Mouse (Mus musculus): ENCODE measurements around the gene Eif2d. TPM values are rescaled to one million over a fixed set of nuclear protein-coding genes. Genes with fewer than 3 reads are reported as not detected.

Gene Eif2d
- polyA plus RNA-seq, 1 experiment from 2014 or later, result 55.0 TPM

GRCm38 (mm10) chr1:131185821-131186506 is 33.0 kb downstream of the Eif2d start:
- Histone ChIP-seq H3K4me3 (ENCODE audit: low read depth, low read length) (no peak overlapping the region), H3K27ac (ENCODE audit: low read depth, low read length) (no peak overlapping the region), H3K4me2 (ENCODE audit: low read depth) (no peak overlapping the region), H3K36me3 (ENCODE audit: control insufficient read depth, insufficient read depth, low read length) (no peaks in the 10 kb centered on the region), H3K27me3 (ENCODE audit: control insufficient read depth, insufficient read depth, low read length) (no peaks in the 10 kb centered on the region), H3K9ac (ENCODE audit: low read length) (no peak overlapping the region), H3K4me1 (ENCODE audit: control insufficient read depth, insufficient read depth, low read length) (no peaks in the 10 kb centered on the region), H3K9me3 (ENCODE audit: control insufficient read depth, low read length) (no peaks in the 10 kb centered on the region)
- 86% methylated on average over 13 of the region's 13 CpGs for WGBS
- no peak for DNase-seq (ENCODE audit: low spot score)
- ATAC-seq (ENCODE audit: insufficient read depth, low FRiP score, low TSS enrichment), result no peak

- 84% methylated on average over 6 of the region's 6 CpGs for WGBS
- Histone ChIP-seq H3K27me3 (ENCODE audit: control insufficient read depth, insufficient read depth, low read length) (no peaks in the 10 kb centered on the region), H3K4me3 (ENCODE audit: low read depth, low read length) (no peak overlapping the region), H3K27ac (ENCODE audit: low read depth, low read length) (no peak overlapping the region), H3K4me2 (ENCODE audit: low read depth) (no peak overlapping the region), H3K36me3 (ENCODE audit: control insufficient read depth, insufficient read depth, low read length) (no peaks in the 10 kb centered on the region), H3K9me3 (ENCODE audit: control insufficient read depth, low read length) (no peaks in the 10 kb centered on the region), H3K4me1 (ENCODE audit: control insufficient read depth, insufficient read depth, low read length) (no peaks in the 10 kb centered on the region), H3K9ac (ENCODE audit: low read length) (no peak overlapping the region)
- ATAC-seq (ENCODE audit: insufficient read depth, low FRiP score, low TSS enrichment), result no peak
- no peak for DNase-seq (ENCODE audit: low spot score)
Observed at GRCm38 (mm10) chr1:131186995-131187394, 34.0 kb downstream of the Eif2d start.

DNA sequence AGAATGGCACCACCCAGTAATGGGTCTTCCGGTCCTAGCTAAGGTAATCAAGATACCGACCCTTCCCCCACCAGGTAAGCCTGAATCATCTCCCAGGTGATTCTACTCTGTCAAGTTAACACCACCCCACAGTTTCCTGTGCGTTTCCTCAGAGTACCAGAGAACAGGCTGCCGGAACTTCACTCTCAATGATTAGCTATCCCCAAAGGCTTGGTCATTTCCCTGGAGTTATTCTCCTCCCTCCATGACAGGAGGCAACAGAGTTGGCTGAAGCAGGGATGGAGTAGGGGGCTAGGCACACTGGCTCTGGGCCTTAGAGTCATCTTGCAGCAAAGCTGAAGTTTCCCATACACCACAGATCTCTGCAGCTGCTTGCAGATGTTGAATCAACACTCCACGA is 34.9 kb downstream of the Eif2d start:
- Histone ChIP-seq H3K27me3 (ENCODE audit: control insufficient read depth, insufficient read depth, low read length) (no peaks in the 10 kb centered on the region), H3K4me3 (ENCODE audit: low read depth, low read length) (no peak overlapping the region)

DNA sequence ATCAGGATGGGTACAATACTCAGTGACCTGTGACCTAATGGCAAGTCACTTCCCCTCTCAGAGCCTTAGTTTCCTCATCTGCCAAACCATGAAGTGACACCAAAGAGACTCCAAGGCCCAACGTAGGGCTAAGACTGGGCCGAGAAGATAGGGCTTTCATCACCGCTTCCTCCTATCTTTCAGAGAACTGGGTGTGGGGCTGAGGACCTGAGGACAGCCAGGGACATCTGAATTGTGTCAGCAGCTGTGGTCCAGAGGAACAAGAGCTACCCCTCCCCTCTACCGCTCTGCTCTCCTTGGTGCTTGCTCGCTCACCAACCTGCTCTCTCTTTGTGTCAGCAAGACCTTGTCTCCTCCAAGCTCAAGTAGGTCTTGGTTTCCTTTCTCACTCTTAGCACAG is 35.7 kb downstream of the Eif2d start:
- no peaks in the 10 kb centered on the region for H3K27me3 ChIP-seq (ENCODE audit: control insufficient read depth, insufficient read depth, low read length)
- ATAC-seq (ENCODE audit: insufficient read depth, low FRiP score, low TSS enrichment) (no peak), DNase-seq (ENCODE audit: low spot score) (no peak)
- no peak overlapping the region for H3K4me2 ChIP-seq (ENCODE audit: low read depth)
- no peak overlapping the region for H3K27ac ChIP-seq (ENCODE audit: low read depth, low read length)
- H3K4me1 ChIP-seq (ENCODE audit: control insufficient read depth, insufficient read depth, low read length), result no peaks in the 10 kb centered on the region
- no peak overlapping the region for H3K9ac ChIP-seq (ENCODE audit: low read length)
- H3K4me3 ChIP-seq (ENCODE audit: low read depth, low read length), result no peak overlapping the region
- H3K9me3 ChIP-seq (ENCODE audit: control insufficient read depth, low read length), result no peaks in the 10 kb centered on the region
- no peaks in the 10 kb centered on the region for H3K36me3 ChIP-seq (ENCODE audit: control insufficient read depth, insufficient read depth, low read length)
- 97% methylated on average over 5 of the region's 5 CpGs for WGBS

More for the DNA sequence above, 34.9 kb downstream of the Eif2d start:
- no peaks in the 10 kb centered on the region for H3K9me3 ChIP-seq (ENCODE audit: control insufficient read depth, low read length)
- no peak overlapping the region for H3K4me2 ChIP-seq (ENCODE audit: low read depth)
- no peaks in the 10 kb centered on the region for H3K4me1 ChIP-seq (ENCODE audit: control insufficient read depth, insufficient read depth, low read length)
- ATAC-seq (ENCODE audit: insufficient read depth, low FRiP score, low TSS enrichment) (no peak), DNase-seq (ENCODE audit: low spot score) (no peak)
- H3K9ac ChIP-seq (ENCODE audit: low read length), result no peak overlapping the region
- WGBS, result 91% methylated on average over 5 of the region's 5 CpGs
- H3K36me3 ChIP-seq (ENCODE audit: control insufficient read depth, insufficient read depth, low read length), result no peaks in the 10 kb centered on the region
- no peak overlapping the region for H3K27ac ChIP-seq (ENCODE audit: low read depth, low read length)

GRCm38 (mm10) chr1:131193746-131194145 is 40.8 kb downstream of the Eif2d start:
- Histone ChIP-seq H3K27me3 (ENCODE audit: control insufficient read depth, insufficient read depth, low read length) (no peaks in the 10 kb centered on the region), H3K9ac (ENCODE audit: low read length) (no peak overlapping the region), H3K4me3 (ENCODE audit: low read depth, low read length) (no peak overlapping the region), H3K4me2 (ENCODE audit: low read depth) (no peak overlapping the region), H3K27ac (ENCODE audit: low read depth, low read length) (no peak overlapping the region), H3K9me3 (ENCODE audit: control insufficient read depth, low read length) (no peaks in the 10 kb centered on the region), H3K36me3 (ENCODE audit: control insufficient read depth, insufficient read depth, low read length) (no peaks in the 10 kb centered on the region), H3K4me1 (ENCODE audit: control insufficient read depth, insufficient read depth, low read length) (no peaks in the 10 kb centered on the region)
- WGBS, result 66% methylated on average over 3 of the region's 3 CpGs
- ATAC-seq (ENCODE audit: insufficient read depth, low FRiP score, low TSS enrichment), result no peak
- no peak for DNase-seq (ENCODE audit: low spot score)

- Histone ChIP-seq H3K4me3 (ENCODE audit: low read depth, low read length) (no peak overlapping the region), H3K4me1 (ENCODE audit: control insufficient read depth, insufficient read depth, low read length) (no peaks in the 10 kb centered on the region), H3K27ac (ENCODE audit: low read depth, low read length) (no peak overlapping the region), H3K27me3 (ENCODE audit: control insufficient read depth, insufficient read depth, low read length) (no peaks in the 10 kb centered on the region), H3K9ac (ENCODE audit: low read length) (no peak overlapping the region), H3K36me3 (ENCODE audit: control insufficient read depth, insufficient read depth, low read length) (no peaks in the 10 kb centered on the region), H3K4me2 (ENCODE audit: low read depth) (no peak overlapping the region), H3K9me3 (ENCODE audit: control insufficient read depth, low read length) (no peaks in the 10 kb centered on the region)
- no peak for DNase-seq (ENCODE audit: low spot score)
- WGBS, result 89% methylated on average over 7 of the region's 7 CpGs
- no peak for ATAC-seq (ENCODE audit: insufficient read depth, low FRiP score, low TSS enrichment)
Observed at GRCm38 (mm10) chr1:131195653-131196052, 42.7 kb downstream of the Eif2d start.

DNA sequence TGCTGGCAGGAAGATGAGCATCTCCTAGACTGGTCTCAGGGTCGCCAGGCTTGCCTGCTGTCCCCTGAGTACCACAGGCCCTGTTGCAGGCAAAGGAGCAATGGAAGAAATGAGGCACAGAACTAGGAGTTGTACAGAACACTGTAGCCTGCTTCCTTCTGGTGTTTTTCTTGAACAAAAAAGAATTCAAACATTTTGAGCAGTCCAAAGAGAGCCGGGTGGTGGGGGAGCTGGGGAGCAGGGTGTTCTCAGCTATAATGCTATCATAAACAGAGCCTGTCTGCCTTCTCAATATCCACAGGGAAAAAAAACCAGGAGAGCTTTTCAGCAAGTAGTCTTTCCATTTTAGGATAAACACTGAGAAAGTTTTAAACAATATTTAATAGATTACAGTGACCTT is 43.1 kb downstream of the Eif2d start:
- Histone ChIP-seq H3K36me3 (ENCODE audit: control insufficient read depth, insufficient read depth, low read length) (no peaks in the 10 kb centered on the region), H3K27ac (ENCODE audit: low read depth, low read length) (no peak overlapping the region), H3K4me3 (ENCODE audit: low read depth, low read length) (no peak overlapping the region), H3K4me2 (ENCODE audit: low read depth) (no peak overlapping the region), H3K27me3 (ENCODE audit: control insufficient read depth, insufficient read depth, low read length) (no peaks in the 10 kb centered on the region), H3K4me1 (ENCODE audit: control insufficient read depth, insufficient read depth, low read length) (no peaks in the 10 kb centered on the region), H3K9me3 (ENCODE audit: control insufficient read depth, low read length) (no peaks in the 10 kb centered on the region), H3K9ac (ENCODE audit: low read length) (no peak overlapping the region)
- ATAC-seq (ENCODE audit: insufficient read depth, low FRiP score, low TSS enrichment) (no peak), DNase-seq (ENCODE audit: low spot score) (no peak)
- WGBS, result 64% methylated on average over 2 of the region's 2 CpGs

DNA sequence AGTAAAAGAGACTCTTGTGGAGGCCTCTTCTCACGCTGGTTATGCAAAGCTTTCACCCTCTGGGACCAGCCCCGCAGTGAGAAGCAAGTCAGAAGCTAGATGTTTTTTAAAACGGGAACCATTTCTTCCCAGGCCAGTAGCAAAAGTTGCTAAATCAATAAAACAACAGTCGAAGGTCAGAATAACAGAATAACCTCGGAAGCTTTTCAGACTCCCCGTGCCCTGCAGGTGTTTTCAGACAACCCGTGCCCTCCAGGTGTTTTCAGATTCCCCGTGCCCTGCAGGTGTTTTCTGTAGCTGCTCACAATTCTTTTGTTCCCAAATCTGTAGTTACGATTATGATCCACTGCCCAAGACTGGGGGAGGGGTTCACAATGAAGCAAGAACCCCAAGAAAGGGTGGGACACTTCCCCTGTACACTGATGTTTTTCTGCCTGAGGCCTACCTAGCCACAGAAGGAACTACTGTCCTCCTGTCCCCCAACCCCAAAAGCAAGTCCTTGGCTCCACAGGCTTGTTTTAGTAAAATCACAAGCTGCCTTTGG is 45.5 kb downstream of the Eif2d start:
- Histone ChIP-seq H3K4me2 (ENCODE audit: low read depth) (no peak overlapping the region), H3K27me3 (ENCODE audit: control insufficient read depth, insufficient read depth, low read length) (no peaks in the 10 kb centered on the region), H3K9ac (ENCODE audit: low read length) (no peak overlapping the region), H3K4me3 (ENCODE audit: low read depth, low read length) (no peak overlapping the region), H3K27ac (ENCODE audit: low read depth, low read length) (no peak overlapping the region), H3K9me3 (ENCODE audit: control insufficient read depth, low read length) (no peaks in the 10 kb centered on the region), H3K36me3 (ENCODE audit: control insufficient read depth, insufficient read depth, low read length) (no peaks in the 10 kb centered on the region), H3K4me1 (ENCODE audit: control insufficient read depth, insufficient read depth, low read length) (no peaks in the 10 kb centered on the region)
- WGBS, result 74% methylated on average over 9 of the region's 9 CpGs
- no peak for ATAC-seq (ENCODE audit: insufficient read depth, low FRiP score, low TSS enrichment)
- DNase-seq (ENCODE audit: low spot score), result no peak

DNA sequence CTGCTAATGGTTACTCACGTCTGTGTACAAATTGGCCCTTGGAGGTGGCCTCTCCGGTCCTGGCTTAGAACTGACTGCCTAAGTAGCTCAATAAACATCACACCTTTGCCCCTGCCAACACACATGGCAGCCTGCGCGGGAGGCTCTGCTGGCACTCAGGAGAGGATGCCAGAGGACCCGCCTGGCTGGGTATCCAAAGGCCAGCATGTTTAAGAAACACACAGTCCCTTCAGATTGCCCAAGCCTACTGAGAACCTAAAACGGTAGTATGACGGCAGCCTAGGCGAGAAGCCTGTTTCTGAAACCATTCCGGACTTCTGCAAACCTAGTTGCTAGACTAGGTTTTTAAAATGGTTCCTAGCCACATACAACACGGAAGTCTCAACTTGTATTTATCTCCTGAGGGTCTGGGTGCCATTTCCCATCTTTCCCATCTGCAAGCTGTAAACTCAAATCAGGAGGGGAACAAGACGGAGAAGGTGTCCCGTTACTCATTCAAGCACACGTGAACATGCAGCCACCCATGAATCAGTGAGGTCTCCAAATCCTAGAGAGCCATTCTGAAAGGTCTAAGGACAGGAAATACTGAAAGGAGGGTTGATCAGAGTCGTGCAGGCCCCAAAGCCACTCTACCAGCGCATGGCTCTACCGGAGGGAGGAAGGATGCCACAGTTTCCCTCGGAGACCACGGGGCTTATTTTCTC is 46.3 kb downstream of the Eif2d start:
- Histone ChIP-seq H3K27me3 (ENCODE audit: control insufficient read depth, insufficient read depth, low read length) (no peaks in the 10 kb centered on the region), H3K36me3 (ENCODE audit: control insufficient read depth, insufficient read depth, low read length) (no peaks in the 10 kb centered on the region), H3K27ac (ENCODE audit: low read depth, low read length) (no peak overlapping the region), H3K9ac (ENCODE audit: low read length) (no peak overlapping the region), H3K4me2 (ENCODE audit: low read depth) (no peak overlapping the region), H3K4me1 (ENCODE audit: control insufficient read depth, insufficient read depth, low read length) (no peaks in the 10 kb centered on the region), H3K9me3 (ENCODE audit: control insufficient read depth, low read length) (no peaks in the 10 kb centered on the region), H3K4me3 (ENCODE audit: low read depth, low read length) (no peak overlapping the region)
- no peak for DNase-seq (ENCODE audit: low spot score)
- ATAC-seq (ENCODE audit: insufficient read depth, low FRiP score, low TSS enrichment), result no peak
- 81% methylated on average over 18 of the region's 18 CpGs for WGBS

All from neural tube, embryonic 11.5 days (tissue).